Mouse (Mus musculus) left cerebral cortex, postnatal 25 days (tissue): Measurements from ENCODE around the gene Atxn7l3. TPM values are rescaled to one million over a fixed set of nuclear protein-coding genes. Genes with fewer than 3 reads are reported as not detected.

Experiments used
- DNase-seq, 2 experiments: peaks; one replicate each; pipeline ENCODE4 v3.0.0; 2022; ENCODE audit warnings: low spot score in 2 of 2, mixed read lengths in 1 of 2
- intact Hi-C: fragments of 180-260 bp; cut with DNase I; formaldehyde crosslinking; loops from one replicate; pipeline ENCODE4 v1.15.1; 2025
- total RNA-seq, 2 experiments: library from RNA; stranded (reverse); gene quantifications; 2 replicates each; pipeline ENCODE4 v1.2.3; 2021

The Atxn7l3 gene
- total RNA-seq: 100 to 1,000 TPM; 231 to 242 TPM

DNA sequence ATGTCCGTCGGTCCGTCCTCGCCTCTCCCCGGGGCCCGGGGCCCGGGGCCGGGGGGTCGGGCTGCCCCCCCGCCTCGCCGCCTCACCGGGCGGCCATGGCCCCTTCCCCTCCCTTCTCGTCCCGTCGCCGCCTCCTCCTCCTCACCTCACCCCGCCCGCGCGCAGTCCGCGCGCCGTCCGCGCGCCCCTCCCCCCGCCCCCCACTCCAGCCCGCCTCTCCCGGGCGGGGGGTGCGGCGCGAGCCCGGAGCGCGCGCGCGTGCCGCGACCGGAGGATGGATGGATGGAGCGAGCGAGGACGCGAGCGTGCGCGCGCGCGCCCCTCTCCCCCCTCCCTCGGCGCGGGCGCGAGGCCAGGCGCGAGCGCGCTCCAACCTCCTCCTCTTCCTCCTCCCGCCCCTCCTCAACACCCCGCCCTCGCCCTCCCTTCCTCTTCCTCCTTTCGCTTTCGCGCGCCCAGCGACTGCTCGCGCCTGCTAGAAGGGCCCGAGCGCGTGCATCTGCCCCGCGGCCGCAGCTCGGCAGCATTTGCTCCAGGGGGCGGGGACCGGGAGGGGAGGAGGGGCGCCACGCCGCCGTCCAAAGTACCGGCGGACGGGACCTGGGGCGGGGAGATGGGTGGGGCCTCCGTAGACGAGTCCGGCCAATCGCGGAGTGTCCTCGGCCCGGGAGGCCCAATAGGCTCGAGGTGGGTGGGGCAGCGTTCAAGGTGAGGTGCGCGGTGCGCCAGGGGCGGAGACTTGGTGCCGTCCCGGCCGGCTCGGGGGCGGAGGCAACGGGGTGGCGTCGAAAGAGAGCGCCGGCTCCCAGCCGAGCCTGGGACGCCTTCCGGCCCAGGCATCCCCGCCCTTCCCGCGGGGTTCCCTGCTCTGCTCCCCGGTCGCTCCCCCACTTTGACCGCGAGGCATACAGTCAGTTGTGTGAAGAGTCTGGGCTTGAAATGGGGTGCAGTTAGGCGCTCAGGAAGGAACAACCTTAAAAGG, at the start of gene Atxn7l3:
TSS of gene Atxn7l3 (minus strand) at position 141 of the 982 bp plus-strand sequence.
- intact Hi-C loops: loop anchor here (1.0 to 2.0 kb wide), 3 partner anchors 20 to 111 kb away; partner anchors contain the start of gene Slc25a39

DNA sequence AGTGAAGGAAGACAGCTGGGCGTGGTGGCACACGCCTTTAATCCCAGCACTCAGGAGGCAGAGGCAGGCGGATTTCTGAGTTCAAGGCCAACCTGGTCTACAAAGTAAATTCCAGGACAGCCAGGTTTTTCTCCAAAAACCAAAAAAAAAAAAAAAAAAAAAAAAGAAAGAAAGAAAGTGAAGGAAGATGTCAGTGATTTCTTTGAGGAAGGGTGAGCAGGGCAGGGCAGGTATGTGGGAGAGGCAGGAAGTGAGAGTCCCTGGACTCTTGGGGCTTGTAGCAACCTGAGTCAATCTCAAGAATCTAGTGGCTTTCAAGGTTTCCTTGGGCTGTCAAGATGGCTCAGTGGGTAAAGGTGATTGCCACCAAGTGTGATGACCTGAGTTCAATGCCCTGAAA, 48.0 kb upstream of the Atxn7l3 start:
- intact Hi-C loops: no loop called here

More for the DNA sequence above, at the start of gene Atxn7l3:
- DNase-seq: peak; percentile 97 to 99

DNA sequence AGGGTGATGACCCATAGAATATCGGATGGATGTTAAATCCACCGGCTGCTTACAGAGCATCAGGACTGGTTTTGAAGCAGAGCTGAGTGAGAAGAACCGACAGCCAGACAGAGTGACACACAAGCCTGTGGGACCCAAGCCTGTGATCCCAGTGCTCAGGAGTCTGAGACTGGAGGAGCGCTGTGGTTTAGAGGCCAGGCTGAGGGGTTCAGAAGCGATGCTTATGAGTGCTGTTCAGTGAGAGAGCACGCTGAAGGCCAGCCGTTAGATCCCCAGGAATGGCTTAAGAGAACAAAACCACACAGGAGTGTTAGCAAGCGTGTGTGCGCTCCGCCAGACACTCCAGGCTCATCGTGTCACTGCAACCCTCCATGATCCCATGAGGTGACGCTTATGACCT, 46.3 kb upstream of the Atxn7l3 start:
- no peak for DNase-seq
- intact Hi-C loops: no loop called here

More for the DNA sequence above, 48.0 kb upstream of the Atxn7l3 start:
- DNase-seq: no peak

DNA sequence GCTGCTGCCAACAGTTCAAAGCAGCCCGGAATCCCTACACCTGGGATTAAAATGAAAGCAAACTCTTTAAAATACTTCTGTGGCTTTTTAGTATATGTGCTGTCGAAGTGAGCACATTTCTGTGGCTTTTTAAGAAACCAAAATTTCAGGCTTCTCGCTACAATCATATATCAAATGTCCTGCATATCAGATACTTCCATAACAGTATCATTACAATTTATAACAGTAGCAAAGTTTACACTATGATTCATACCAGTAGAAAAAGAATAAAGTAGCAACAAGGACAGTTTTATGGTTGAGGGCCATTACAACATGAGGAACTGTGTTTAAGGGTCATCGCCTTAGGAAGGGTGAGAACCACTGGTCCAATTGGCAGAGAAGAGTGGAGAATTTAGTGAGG, 44.7 kb upstream of the Atxn7l3 start:
- intact Hi-C loops: no loop called here
- DNase-seq: no peak

DNA sequence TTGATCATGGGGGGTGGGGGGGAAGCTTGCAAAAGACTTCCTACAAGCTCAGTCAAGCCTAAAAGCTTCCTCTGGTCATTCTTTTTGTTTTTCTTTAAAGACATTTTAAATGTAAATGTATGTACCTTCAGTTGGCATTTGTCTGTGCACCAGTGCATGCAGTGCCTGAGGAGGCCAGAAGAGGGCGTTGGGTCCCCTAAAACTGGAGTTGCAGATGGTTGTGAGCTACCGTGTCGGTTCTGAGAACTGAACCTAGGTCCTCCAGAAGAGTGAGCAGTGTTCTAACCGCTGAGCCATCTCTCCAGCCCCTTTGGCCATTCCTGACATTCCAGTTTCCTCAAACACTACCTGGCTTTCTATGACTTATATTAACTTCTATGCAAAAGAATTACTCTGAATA, 43.2 kb upstream of the Atxn7l3 start:
- intact Hi-C loops: loop anchor here (5.0 kb wide), 1 partner anchor 53 kb away; the partner anchor contains the start of gene Rundc3a
- no peak for DNase-seq

DNA sequence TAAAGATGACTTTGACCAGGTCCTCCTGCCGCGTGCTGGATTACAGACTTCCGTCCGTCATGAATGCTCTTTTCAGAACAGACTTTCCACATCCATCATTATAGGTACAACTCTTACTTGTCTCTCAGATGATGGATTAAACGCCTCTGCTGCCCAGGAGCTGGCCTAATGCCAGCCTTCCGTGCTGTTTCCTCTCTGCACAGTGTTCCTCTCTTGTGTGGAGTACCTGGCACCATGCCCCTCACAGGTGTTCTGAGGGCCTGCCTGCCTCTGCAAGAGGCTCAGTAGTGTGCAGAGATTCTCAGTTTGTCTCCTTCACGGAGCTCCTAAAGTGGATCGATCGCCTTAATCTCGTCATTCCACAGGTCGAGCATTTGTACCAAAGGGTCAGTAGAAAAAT, 42.8 kb upstream of the Atxn7l3 start:
- intact Hi-C loops: loop anchor here (5.0 kb wide), 1 partner anchor 53 kb away; the partner anchor contains the start of gene Rundc3a
- peak in 1 of 2 experiments; percentile 11 for DNase-seq

DNA sequence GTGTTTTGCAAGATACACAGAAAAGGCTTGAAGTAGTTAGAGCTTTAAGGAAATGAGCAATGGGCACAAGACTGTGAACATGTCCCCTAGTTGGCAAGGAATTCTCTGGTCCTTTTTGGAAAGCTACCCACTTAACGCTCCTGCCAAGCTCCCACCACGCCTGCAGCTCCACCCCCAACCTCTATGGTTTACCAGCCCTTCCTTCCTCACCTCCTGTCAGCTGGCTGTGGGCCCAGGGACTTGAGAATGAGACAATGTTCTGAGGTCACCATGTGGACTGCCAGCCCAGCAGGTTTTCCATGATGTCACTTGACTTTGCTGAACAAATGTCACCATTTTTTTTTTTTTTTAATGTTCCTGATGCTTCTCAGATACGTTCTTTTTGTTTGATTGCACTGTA, 42.1 kb upstream of the Atxn7l3 start:
- intact Hi-C loops: loop anchor here (5.0 kb wide), 1 partner anchor 54 kb away; the partner anchor contains the start of gene Rundc3a
- DNase-seq: peak; percentile 28 to 83

DNA sequence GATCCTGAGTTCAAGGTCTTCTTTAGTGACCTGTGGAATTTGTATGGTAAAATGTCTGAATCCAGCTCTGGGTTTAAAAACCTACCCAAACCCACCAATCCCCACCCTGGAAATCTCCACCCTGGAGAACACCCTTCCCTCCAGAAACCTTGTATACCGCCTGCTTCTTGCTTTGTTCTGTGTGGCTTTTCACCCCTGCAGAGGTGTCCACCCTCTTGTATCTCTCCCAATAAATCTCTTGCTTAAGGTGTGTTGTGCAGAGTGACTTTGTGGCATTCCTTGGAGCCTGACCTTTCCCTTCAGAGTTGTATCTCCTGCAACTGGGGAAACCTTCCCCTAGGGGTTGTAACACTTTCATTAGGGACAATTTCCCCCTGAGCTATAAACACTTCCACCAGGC, 41.5 kb upstream of the Atxn7l3 start:
- no peak for DNase-seq
- intact Hi-C loops: loop anchor here (5.0 kb wide), 1 partner anchor 54 kb away; the partner anchor contains the start of gene Rundc3a

DNA sequence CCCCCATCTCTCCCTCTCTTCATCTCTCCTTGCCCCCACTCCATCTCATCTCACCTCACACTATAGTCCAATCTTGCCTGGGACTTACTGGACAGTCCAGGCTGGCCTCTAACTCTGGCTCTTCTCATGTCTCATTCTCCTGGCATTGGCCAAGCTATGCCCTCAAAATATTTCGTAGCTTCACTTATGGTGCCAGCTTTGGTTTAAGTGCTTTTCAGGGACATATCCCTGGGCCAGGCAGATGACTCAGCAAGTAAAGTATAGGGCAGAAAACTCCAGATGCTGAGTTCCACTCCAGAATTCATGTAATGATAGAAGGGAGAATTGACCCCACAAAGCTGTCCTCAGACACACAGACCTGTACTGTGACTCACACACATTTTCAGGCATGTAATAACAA, 39.8 kb upstream of the Atxn7l3 start:
- no peak for DNase-seq
- intact Hi-C loops: loop anchor here (5.0 kb wide), 1 partner anchor 56 kb away; the partner anchor contains the start of gene Rundc3a

DNA sequence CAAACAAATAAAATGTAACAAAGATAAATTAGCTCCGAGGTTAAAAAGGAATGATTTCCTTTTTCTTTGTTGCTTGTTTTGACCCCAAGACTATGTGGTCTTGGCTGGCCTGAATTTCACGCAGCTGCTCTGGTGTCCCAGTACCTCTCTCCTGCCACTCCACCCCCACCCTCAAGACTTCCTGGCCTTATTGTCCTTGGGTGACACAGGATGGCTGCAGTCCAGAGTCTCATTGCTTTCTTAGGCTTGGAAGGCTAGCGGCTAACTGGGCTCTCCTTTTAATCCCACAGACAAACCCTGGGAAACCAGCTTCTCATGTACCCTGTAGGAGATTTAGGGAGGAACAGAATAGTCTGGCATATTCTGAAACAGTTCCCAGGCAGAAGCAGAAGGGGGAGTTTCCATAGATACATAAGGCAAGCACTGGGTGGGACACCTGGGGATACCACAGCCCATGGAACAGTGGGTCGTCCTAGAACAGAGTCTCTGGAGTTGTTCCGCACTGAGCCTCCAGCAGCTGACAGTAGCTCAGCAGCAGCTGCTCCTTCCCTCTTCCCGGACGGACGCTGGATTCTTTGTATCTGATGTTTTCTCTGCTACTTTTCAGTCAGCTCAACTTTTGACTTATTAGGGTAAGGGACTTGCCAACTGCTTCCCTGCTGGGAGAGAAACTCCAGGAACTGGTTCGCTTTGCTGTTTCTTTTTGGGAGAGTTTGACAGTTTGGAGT, 38.7 kb upstream of the Atxn7l3 start:
- intact Hi-C loops: loop anchor here (5.0 kb wide), 1 partner anchor 57 kb away; the partner anchor contains the start of gene Rundc3a

DNA sequence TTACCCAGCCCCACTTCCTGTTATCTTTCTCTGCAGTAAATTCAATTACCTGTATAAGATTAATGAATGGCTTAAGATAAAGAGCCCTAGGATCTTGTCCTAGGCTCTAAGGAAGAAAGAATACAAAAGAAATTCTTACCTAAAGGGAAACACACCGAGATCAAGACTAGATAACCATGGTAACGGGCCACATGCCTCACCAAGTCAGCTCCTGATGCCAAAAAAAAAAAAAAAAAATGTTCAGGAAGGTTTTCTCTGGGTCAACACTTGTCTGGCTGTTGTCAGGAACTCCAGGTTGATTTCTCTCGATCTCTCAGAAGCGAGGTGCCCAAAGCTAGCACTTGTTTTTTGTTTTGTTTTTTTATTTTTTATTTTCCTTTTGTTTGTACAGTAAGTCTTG, 37.6 kb upstream of the Atxn7l3 start:
- intact Hi-C loops: no loop called here
- DNase-seq: no peak

More for the DNA sequence above, 38.7 kb upstream of the Atxn7l3 start:
- DNase-seq: no peak

DNA sequence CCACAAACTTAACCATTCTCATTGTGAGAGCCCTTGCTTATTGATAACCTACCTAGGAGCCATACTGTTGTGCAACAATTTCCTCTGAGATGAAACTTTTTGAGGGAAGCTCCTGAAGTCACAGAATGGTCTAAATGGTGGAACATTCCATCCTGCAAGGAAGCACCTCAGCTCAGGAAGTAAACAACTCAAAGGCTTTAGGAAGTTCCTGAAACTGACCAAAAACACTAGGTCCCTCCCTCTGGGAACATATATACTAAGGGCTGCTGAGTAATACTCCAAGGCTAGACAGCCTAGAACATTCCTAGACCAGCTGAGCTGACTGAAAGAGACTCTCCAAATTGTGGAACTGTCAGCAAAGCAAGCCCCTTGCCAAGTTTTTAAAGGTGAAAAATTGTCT, 36.6 kb upstream of the Atxn7l3 start:
- no peak for DNase-seq
- intact Hi-C loops: no loop called here

DNA sequence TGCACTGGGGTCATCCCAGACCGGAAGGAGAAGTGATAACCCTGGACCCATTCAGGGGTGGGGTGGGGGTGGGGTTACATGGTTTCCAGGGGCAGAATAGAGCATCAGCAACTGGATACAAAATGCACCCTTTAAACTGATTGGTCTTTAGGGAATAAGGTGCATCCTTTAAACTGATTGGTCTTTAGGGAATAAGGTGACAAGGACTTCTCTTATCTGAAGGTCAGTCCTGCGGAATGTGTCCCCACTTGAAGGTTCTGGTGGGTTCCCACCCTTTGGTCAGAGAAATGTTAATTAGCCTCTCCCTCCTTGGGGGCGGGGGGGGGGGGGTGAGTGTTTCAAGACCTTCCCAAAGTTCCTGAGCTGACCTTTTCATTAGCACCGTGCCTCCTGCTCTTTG, 35.4 kb upstream of the Atxn7l3 start:
- intact Hi-C loops: no loop called here
- DNase-seq: no peak

DNA sequence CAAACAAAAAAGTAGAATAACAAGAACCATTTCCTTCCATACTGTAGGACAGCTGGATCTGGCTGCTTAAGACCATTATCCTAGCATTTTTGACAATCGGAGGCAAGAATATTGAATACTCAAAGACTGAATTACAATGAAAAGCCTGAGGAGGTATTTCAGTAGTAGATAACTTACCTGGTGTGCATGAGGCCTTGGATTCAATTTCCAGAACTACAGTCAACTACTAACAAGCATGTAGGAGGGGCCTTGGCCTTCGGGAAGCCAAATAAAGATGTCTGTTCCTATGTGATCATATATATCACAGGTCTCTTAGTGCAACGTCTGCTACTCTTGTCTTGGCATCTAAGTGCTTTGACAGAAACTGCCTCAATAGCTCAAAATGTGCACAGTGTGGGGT, 33.6 kb upstream of the Atxn7l3 start:
- no peak for DNase-seq
- intact Hi-C loops: no loop called here

DNA sequence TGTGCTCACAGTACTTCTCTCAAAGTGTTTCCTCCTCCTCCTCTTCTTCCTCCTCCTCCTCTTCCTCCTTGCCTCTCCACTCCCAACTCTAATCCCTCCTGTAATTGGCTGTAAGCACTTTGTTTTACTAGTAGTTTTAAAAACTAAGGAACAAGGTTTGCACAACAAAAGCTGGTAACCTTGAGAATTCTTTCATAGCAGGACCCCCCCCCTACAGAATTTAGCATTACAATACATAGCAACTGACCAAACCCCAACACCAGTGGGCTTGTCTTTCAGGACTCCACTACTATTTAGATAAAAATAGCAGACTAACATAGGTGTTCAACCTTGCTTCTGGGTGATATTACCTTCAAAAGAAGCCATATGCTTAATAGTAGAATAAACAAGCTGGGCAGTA, 33.1 kb upstream of the Atxn7l3 start:
- DNase-seq: no peak
- intact Hi-C loops: no loop called here

DNA sequence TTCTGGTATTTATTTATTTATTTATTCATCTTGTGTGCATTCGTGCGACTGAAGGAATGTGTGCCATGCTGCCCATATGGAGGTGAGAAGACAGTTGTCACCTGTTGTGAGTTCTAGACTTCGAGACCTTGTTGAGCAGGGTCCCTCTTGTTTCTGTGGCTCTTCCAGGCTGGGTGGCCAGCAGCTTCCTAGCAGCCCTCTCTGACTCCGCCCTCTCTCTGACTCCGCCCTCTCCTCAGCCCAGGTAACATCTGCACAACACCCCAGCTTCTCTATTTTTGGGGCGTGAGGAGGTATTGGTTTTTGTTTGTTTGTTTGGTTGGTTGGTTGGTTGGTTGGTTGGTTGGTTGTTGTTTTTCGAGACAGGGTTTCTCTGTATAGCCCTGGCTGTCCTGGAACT, 31.4 kb upstream of the Atxn7l3 start:
- no peak for DNase-seq
- intact Hi-C loops: no loop called here

DNA sequence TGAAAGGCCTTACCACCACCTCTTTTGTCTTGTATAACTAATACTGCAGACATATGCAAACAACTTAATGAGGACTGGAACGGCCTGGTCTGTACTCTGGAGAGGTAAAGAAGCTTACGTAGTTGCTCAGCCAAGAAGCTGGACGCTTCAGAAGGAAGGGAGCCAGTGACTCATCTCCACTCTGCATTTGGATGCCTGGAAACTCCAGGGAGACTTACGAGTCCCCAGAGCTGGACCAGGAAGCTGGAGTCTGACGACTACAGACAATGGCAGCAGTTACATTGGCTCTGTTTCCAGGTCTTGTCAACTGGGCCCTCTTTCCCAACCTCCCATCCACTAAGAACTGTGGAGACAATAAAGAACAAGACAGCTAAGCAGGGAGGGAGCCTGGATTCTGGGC, 30.8 kb upstream of the Atxn7l3 start:
- intact Hi-C loops: no loop called here
- no peak for DNase-seq

DNA sequence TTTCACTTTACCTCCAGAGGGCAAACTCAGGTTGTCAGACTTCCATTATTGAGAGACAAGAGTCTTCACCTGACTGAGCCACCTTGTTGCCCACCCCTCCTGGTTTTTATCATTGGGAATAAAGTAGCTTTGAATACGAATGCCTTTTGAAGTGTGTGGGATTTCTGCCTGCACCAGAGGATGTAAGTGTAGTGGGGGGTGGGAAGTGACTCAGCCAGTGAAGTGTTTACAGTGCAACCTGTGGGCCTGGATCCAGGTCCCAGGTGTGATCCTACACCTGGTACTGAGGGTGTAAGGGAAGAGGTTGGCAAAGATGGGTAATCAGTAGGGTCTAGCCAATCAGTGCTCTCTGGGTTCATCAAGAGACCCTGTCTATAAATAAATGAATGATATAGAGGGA, 27.1 kb upstream of the Atxn7l3 start:
- no peak for DNase-seq
- intact Hi-C loops: no loop called here

DNA sequence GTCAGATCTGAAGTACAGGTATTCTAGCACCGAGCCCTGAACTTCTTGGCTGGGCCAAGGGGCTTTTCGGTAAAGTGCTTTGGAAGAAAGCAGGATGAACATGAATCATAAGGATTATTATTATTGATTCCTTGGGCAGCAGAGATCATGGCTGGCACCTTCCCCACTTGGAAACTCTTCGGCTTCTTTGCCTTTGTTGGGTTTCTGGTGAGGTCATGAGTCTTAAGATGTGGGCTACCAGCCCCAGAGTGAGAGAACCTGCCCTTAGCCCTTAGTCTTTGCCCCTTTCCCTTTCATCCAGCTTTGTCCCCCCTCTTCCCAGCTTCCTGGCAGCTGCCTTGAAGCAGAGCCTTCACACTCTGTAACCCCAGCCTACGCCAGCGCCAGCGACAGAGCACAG, 25.5 kb upstream of the Atxn7l3 start:
- no peak for DNase-seq
- intact Hi-C loops: loop anchor here (2.0 kb wide), 1 partner anchor 71 kb away; the partner anchor contains the start of gene Rundc3a

DNA sequence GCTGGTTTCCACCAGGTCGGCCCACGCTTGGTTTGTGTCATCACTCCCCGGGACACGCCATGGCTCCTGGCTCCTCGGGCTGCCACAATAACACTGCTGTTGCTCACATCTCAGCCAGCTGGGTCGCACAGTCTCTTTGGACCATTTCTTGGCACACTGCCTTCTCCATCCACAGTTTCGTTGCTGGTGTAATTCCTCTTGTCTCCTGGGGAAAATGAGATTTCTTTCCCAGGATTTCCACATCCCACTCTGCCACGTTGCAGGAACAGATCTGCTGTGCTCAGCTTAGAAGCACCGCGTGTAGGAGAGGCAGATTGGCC, 24.2 kb upstream of the Atxn7l3 start:
- peak; percentile 78 to 93 for DNase-seq
- intact Hi-C loops: loop anchor here (1.0 to 2.0 kb wide), 2 partner anchors 23 to 72 kb away; partner anchors contain the start of gene Rundc3a
